ENCODE assay signal across 11 mouse cellular contexts in genomic region chr14:99176559-99176958, GRCm38 (mm10).
DNase-seq lines count a peak whose midpoint lies in the region; ATAC-seq and TF ChIP-seq lines count a peak whose summit lies in the region.
"Had no signal": no experiment of that assay in that cellular context is flagged by ENCODE, and none has a peak within 500 bp of the region (broad histone marks: within the 10 kb centered on the region; RNA-seq: fewer than 3 reads in every experiment).

No protein-coding gene starts in this region.

- no peak overlapping the region for H3K27ac ChIP-seq in heart, embryonic 15.5 days
- H3K27ac ChIP-seq in lung, postnatal 0 days (ENCODE audit: low read length), result peak overlapping the region; percentile 65; the same call in 1 of the 2 replicates
- H3K27ac ChIP-seq in thymus, adult 2 months (ENCODE audit: control insufficient read depth, insufficient read depth, low read length), result no peak overlapping the region

- H3K4me1 ChIP-seq in heart, embryonic 15.5 days (replicated peaks), result no peaks in the 10 kb centered on the region; the same call in 1 of the 2 replicates
- H3K4me1 ChIP-seq in lung, postnatal 0 days (ENCODE audit: insufficient read depth, low read depth, low read length), result peaks cover 10% of the 10 kb centered on the region; the same call in 1 of the 2 replicates
- H3K4me1 ChIP-seq in thymus, adult 2 months (replicated peaks; ENCODE audit: control insufficient read depth, insufficient read depth, low read length), result no peaks in the 10 kb centered on the region

- 26% methylated on average over 9 of the region's 9 CpGs for WGBS in heart, embryonic 15.5 days
- WGBS in lung, postnatal 0 days, result 47% methylated on average over 9 of the region's 9 CpGs
- 90% methylated on average over 9 of the region's 9 CpGs for WGBS in thymus, adult 2 months

- no peaks in the 10 kb centered on the region for H3K27me3 ChIP-seq in heart, embryonic 15.5 days
- H3K27me3 ChIP-seq in lung, postnatal 0 days (replicated peaks; ENCODE audit: insufficient read depth, low read length), result no peaks in the 10 kb centered on the region
- no peaks in the 10 kb centered on the region for H3K27me3 ChIP-seq in thymus, adult 2 months (ENCODE audit: control insufficient read depth, insufficient read depth, low read length)

- ATAC-seq in heart, embryonic 15.5 days (replicated peaks; ENCODE audit: insufficient number of reproducible peaks, insufficient read depth, low FRiP score, low read depth), result 0 out of 2 replicates have a peak, but pooled peaks have one; percentile 43
- peak; percentile 96 for ATAC-seq in lung, postnatal 0 days
- ATAC-seq: inflammation-experienced regulatory T-cells, adult 6 months had no signal

- DNase-seq in heart, adult 9 months (ENCODE audit: low spot score in 2 of 2), result no peak
- DNase-seq in urinary bladder, adult 18-20 months (ENCODE audit: low spot score in 2 of 2), result peak; percentile 25 to 41
- DNase-seq in urinary bladder, postnatal 10 days (ENCODE audit: low spot score), result no peak
- DNase-seq in lung, postnatal 0 days (ENCODE audit: low spot score), result peak; percentile 96
- no peak for DNase-seq in spleen, postnatal 36 days (ENCODE audit: low spot score in 2 of 2)
- DNase-seq in left cerebral cortex, adult 9 months (ENCODE audit: low spot score in 2 of 2), result no peak
- DNase-seq in thymus, adult 2 months, result no peak
- DNase-seq: adrenal gland, postnatal 14 days; cerebellum, adult 11-12 months had no signal

- TF ChIP-seq CTCF in lung, postnatal 0 days (IDR thresholded peaks at IDR 0.05), result no peak
- TF ChIP-seq CTCF in thymus, adult 2 months (IDR thresholded peaks at IDR 0.05; ENCODE audit: borderline replicate concordance, control insufficient read depth, extremely low read depth, insufficient read depth, low read length, poor library complexity), result no peak

- peak; percentile 97 for TF ChIP-seq EP300 in lung, postnatal 0 days (IDR thresholded peaks at IDR 0.05)

- H3K36me3 ChIP-seq in heart, embryonic 15.5 days, result no peaks in the 10 kb centered on the region
- no peaks in the 10 kb centered on the region for H3K36me3 ChIP-seq in lung, postnatal 0 days (ENCODE audit: insufficient read depth, low read length)
- no peaks in the 10 kb centered on the region for H3K36me3 ChIP-seq in thymus, adult 2 months (ENCODE audit: control insufficient read depth, insufficient read depth, low read length)

- H3K4me2 ChIP-seq in heart, embryonic 15.5 days, result no peak overlapping the region
- no peak overlapping the region for H3K4me2 ChIP-seq in lung, postnatal 0 days (replicated peaks; ENCODE audit: low read depth, low read length)

- H3K4me3 ChIP-seq in heart, embryonic 15.5 days, result no peak overlapping the region
- no peak overlapping the region for H3K4me3 ChIP-seq in lung, postnatal 0 days (ENCODE audit: low read depth, low read length)
- H3K4me3 ChIP-seq in thymus, adult 2 months (ENCODE audit: control insufficient read depth, insufficient read depth, low read length), result no peak overlapping the region

- TF ChIP-seq POLR2A in thymus, adult 2 months (IDR thresholded peaks at IDR 0.05; ENCODE audit: control insufficient read depth, extremely low read depth, insufficient read depth, low read length, poor library complexity), result no peak

- H3K9ac ChIP-seq in heart, embryonic 15.5 days, result no peak overlapping the region
- no peak overlapping the region for H3K9ac ChIP-seq in lung, postnatal 0 days (replicated peaks; ENCODE audit: low read depth)

- no peaks in the 10 kb centered on the region for H3K9me3 ChIP-seq in heart, embryonic 15.5 days (replicated peaks)
- H3K9me3 ChIP-seq in lung, postnatal 0 days (ENCODE audit: low read length), result no peaks in the 10 kb centered on the region

Comparison
In these comparisons a context has a peak if more than half of its experiments do, and no peak if none do; other contexts are left out.
1. DNase-seq: peak in urinary bladder, adult 18-20 months (2 of 2) and lung, postnatal 0 days (single experiment); none in heart, adult 9 months (0 of 2), urinary bladder, postnatal 10 days (single experiment), spleen, postnatal 36 days (0 of 2), left cerebral cortex, adult 9 months (0 of 2) and thymus, adult 2 months (single experiment).